Mouse (Mus musculus) E14TG2a.4 (cell line): ENCODE measurements around the gene Entpd2.

Experiments used
- H3K27me3 ChIP-seq: 2 replicates; pipeline ENCODE4 v1.6.1; 2014; ENCODE audit warnings: low read length, control low read depth; ENCODE audit not compliant: insufficient read depth
- H3K36me3 ChIP-seq: 2 replicates; pipeline ENCODE4 v1.6.1; 2014; ENCODE audit warnings: low read length, control low read depth; ENCODE audit not compliant: insufficient read depth
- H3K4me1 ChIP-seq: replicated peaks from 2 replicates; pipeline ENCODE4 v1.6.1; 2014; ENCODE audit warnings: low read depth, low read length, control low read depth
- H3K4me3 ChIP-seq: replicated peaks from 2 replicates; pipeline ENCODE4 v1.5.1; 2014; ENCODE audit warnings: mild to moderate bottlenecking, low read length
- H3K9me3 ChIP-seq: 2 replicates; pipeline ENCODE4 v1.6.1; 2014; ENCODE audit warnings: low read length, control low read depth
- CTCF ChIP-seq: conservative IDR thresholded peaks from 2 replicates; pipeline ENCODE4 v1.5.1; 2014; ENCODE audit warnings: low read length
- NANOG ChIP-seq: IDR thresholded peaks from 2 replicates; pipeline ENCODE4 v1.6.1; 2014; ENCODE audit warnings: borderline replicate concordance, low read length, mixed read lengths
- POU5F1 ChIP-seq: IDR thresholded peaks from 2 replicates; pipeline ENCODE4 v1.6.1; 2014; ENCODE audit warnings: low read length, borderline replicate concordance

Gene Entpd2

DNA sequence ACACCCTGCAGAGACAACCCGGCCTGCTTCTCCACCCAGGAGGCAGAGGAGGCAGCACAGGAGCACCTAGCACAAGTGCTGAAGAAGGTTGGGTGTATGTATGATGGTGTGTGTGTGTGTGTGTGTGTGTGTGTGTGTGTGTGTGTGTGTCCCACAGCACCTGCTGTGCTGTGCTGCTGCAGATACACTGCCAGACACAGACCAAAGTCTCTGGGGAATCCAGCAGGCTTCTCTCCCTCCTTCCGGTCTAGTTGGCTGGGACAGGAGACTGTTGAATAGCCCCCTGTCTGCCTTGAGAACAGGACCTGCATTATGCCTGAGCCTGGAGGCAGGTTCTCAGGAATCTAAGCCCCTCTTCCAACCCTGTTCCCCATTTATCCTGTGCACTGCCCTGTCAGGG lies 22.2 kb upstream of the Entpd2 start:
- peak overlapping the region; percentile 92 for H3K4me3 ChIP-seq
- peaks cover 50% of the 10 kb centered on the region for H3K36me3 ChIP-seq
- H3K9me3 ChIP-seq, result no peaks in the 10 kb centered on the region
- TF ChIP-seq POU5F1, result no peak
- no peak for TF ChIP-seq CTCF
- no peak for TF ChIP-seq NANOG
- H3K27me3 ChIP-seq, result peaks cover 26% of the 10 kb centered on the region
- H3K4me1 ChIP-seq, result peaks cover 47% of the 10 kb centered on the region

DNA sequence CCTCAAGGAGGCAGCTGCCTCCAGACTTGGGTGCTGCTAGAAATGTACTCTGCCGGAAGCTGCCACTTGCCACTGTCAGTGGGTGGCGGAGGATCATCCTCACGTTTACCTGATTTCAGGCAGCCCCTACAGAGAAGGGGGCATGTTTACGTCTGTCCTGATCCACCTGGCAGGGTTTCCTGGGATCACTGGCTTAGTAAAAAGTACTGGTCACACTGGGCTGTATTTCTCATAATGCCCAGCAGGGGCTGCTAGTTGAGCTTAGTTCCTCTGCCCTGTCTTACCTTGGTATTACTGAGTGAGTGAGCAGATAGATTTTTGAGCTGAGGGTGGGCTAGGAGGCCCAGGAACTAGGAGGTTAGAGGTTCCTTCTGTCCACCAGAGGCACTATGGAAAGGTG lies 19.1 kb upstream of the Entpd2 start:
- Histone ChIP-seq H3K4me3 (no peak overlapping the region), H3K9me3 (no peaks in the 10 kb centered on the region), H3K36me3 (peaks cover 55% of the 10 kb centered on the region), H3K27me3 (peaks cover 20% of the 10 kb centered on the region), H3K4me1 (peaks cover 72% of the 10 kb centered on the region)
- TF ChIP-seq NANOG, result no peak
- no peak for TF ChIP-seq POU5F1
- TF ChIP-seq CTCF, result peak; percentile 93

GRCm38 (mm10) chr2:25384492-25384891 lies 11.2 kb upstream of the Entpd2 start:
- H3K9me3 ChIP-seq, result no peaks in the 10 kb centered on the region
- H3K27me3 ChIP-seq, result peaks cover 17% of the 10 kb centered on the region
- TF ChIP-seq POU5F1, result no peak
- TF ChIP-seq NANOG, result no peak
- TF ChIP-seq CTCF, result no peak

DNA sequence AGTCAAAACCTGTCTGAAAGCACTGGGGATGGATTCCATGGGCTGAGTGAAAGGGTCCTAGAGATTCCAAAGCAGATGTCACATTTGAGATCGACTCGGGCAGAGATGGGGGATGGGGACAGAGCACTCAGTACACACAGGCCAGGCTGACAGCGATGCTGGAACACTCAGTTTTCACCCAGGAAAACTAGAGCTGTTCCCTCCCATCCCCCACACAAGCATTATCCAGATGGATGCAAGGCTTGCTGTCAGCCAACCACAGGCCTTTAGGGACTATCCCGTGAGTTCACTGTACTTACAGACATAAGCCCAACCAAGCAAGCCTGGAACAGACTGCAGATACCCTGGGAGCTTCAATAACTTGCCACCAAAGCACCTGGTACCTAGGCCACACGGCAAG lies 4.4 kb upstream of the Entpd2 start:
- no peaks in the 10 kb centered on the region for H3K9me3 ChIP-seq
- peaks cover 43% of the 10 kb centered on the region for H3K27me3 ChIP-seq
- TF ChIP-seq CTCF, result no peak
- no peak for TF ChIP-seq NANOG
- TF ChIP-seq POU5F1, result no peak
- peaks cover 24% of the 10 kb centered on the region for H3K4me1 ChIP-seq
- no peaks in the 10 kb centered on the region for H3K36me3 ChIP-seq
- H3K4me3 ChIP-seq, result no peak overlapping the region

More at GRCm38 (mm10) chr2:25384492-25384891, 11.2 kb upstream of the Entpd2 start:
- Histone ChIP-seq H3K36me3 (no peaks in the 10 kb centered on the region), H3K4me3 (no peak overlapping the region), H3K4me1 (peaks cover 44% of the 10 kb centered on the region)

- no peak for TF ChIP-seq NANOG
- TF ChIP-seq CTCF, result no peak
- TF ChIP-seq POU5F1, result no peak
- no peak overlapping the region for H3K4me3 ChIP-seq
Observed at GRCm38 (mm10) chr2:25394281-25395221, 1.1 kb upstream of the Entpd2 start.

DNA sequence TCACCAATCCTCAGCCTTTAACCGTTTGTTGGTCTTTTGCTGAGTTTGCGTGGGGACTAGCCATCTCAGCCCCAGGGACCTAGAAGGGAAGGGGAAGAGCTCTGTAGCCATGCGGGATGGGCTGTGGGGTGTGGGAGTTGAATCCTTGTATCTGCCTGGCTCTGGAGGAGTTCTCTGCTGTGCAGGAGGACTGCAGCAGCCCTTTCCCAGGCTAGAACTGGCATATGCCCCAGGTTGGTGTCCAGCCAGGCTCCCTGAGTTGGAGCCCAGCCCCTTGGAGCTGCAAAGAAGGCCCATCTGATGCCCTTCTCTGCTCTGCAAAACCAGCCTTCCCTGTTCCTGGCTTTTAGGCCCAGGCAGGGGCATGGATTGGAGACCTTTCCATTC lies 916 bp downstream of the Entpd2 start:
- TF ChIP-seq POU5F1, result no peak
- no peak for TF ChIP-seq CTCF
- TF ChIP-seq NANOG, result no peak
- peaks cover 90% of the 10 kb centered on the region for H3K27me3 ChIP-seq
- H3K4me3 ChIP-seq, result peak overlapping the region; percentile 86
- peaks cover 40% of the 10 kb centered on the region for H3K4me1 ChIP-seq
- no peaks in the 10 kb centered on the region for H3K9me3 ChIP-seq
- no peaks in the 10 kb centered on the region for H3K36me3 ChIP-seq

More at GRCm38 (mm10) chr2:25394281-25395221, 1.1 kb upstream of the Entpd2 start:
- no peaks in the 10 kb centered on the region for H3K36me3 ChIP-seq
- H3K27me3 ChIP-seq, result peaks cover 70% of the 10 kb centered on the region
- no peaks in the 10 kb centered on the region for H3K9me3 ChIP-seq
- peaks cover 31% of the 10 kb centered on the region for H3K4me1 ChIP-seq

- Histone ChIP-seq H3K4me3 (peak overlapping the region; percentile 86; the same call in 1 of the 2 replicates), H3K36me3 (no peaks in the 10 kb centered on the region), H3K4me1 (peaks cover 42% of the 10 kb centered on the region), H3K27me3 (peaks cover 95% of the 10 kb centered on the region), H3K9me3 (no peaks in the 10 kb centered on the region)
- TF ChIP-seq POU5F1, result no peak
Observed at GRCm38 (mm10) chr2:25397010-25397409, 1.3 kb downstream of the Entpd2 start.

- no peak for TF ChIP-seq POU5F1
- TF ChIP-seq NANOG, result no peak
- no peak for TF ChIP-seq CTCF
- Histone ChIP-seq H3K9me3 (no peaks in the 10 kb centered on the region), H3K36me3 (no peaks in the 10 kb centered on the region), H3K4me3 (no peak overlapping the region), H3K27me3 (peaks cover 90% of the 10 kb centered on the region), H3K4me1 (peaks cover 49% of the 10 kb centered on the region)
Observed at GRCm38 (mm10) chr2:25398065-25398464, 2.4 kb downstream of the Entpd2 start.
